Mouse (Mus musculus): Measurements from ENCODE around the gene Gm28038. TPM values are rescaled to one million over a fixed set of nuclear protein-coding genes. Genes with fewer than 3 reads are reported as not detected.

The Gm28038 gene
- polyA plus RNA-seq, 1 experiment: not detected

- no peak for TF ChIP-seq GATA1 (IDR thresholded peaks at IDR 0.05; ENCODE audit: low read length)
These were observed 15.9 kb upstream of the Gm28038 start for GRCm38 (mm10) chr2:30264671-30265519.

DNA sequence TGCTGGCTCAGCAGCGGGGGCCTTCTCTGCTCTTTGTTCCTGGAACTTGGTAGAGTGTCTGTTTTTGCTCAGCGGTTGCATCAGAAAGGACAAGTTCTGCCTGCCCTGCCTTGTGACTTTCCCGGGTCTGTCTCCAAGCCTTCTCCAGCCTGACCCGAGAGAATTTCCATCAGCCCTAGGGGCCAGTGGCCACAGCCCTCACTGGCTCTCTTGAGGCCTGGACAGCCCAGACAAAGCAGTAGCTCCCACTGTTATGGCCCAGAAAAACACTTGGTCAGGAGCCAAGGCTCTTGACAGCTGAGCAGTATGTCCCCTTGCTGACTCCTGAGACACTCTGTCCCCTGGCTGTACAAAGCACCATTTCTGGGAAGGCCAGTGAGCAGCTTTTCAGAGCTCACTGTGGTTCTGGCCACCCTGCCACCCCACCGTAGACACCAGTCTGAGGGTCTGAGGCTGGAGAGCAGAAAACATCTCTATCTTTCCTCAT lies 15.0 kb upstream of the Gm28038 start, which contains the start of gene Phyhd1:
Gene Phyhd1, plus strand, starts transcription at position 437 of the 487 bp plus-strand sequence.
- no peak for TF ChIP-seq GATA1 (IDR thresholded peaks at IDR 0.05; ENCODE audit: low read length)

GRCm38 (mm10) chr2:30266392-30266941 lies 14.4 kb upstream of the Gm28038 start:
- no peak for TF ChIP-seq GATA1 (IDR thresholded peaks at IDR 0.05; ENCODE audit: low read length)

- TF ChIP-seq GATA1 (IDR thresholded peaks at IDR 0.05; ENCODE audit: low read length): no peak
These were observed 13.4 kb upstream of the Gm28038 start for GRCm38 (mm10) chr2:30267466-30267865.

DNA sequence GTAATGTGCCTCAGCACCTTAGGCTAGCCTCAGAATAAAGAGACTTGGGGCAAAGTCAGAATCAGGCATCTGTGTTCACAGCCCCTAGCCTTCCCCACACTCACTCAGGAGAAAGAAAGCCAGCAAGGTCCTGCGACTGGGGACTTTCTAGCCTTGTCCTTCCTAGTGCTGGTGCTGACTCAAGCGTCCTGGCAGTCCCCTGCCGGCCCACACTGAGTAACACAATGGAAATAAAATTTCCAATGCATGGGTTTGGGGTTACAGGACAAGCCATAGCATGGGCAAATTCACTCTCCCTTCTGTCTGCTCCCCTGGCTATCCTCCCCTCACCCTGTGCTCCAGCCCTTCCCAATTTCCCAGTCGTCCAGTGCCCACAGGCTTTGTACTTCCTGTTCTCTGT lies 12.5 kb upstream of the Gm28038 start:
- no peak for TF ChIP-seq GATA1 (IDR thresholded peaks at IDR 0.05; ENCODE audit: low read length)

GRCm38 (mm10) chr2:30269241-30269990 lies 11.4 kb upstream of the Gm28038 start:
- no peak for TF ChIP-seq GATA1 (IDR thresholded peaks at IDR 0.05; ENCODE audit: low read length)

- no peak for TF ChIP-seq GATA1 (IDR thresholded peaks at IDR 0.05; ENCODE audit: low read length)
These were observed 10.7 kb upstream of the Gm28038 start for GRCm38 (mm10) chr2:30270134-30270533.

- no peak for TF ChIP-seq GATA1 (IDR thresholded peaks at IDR 0.05; ENCODE audit: low read length)
These were observed 808 bp downstream of the Gm28038 start for GRCm38 (mm10) chr2:30281651-30282050.

- no peak for TF ChIP-seq GATA1 (IDR thresholded peaks at IDR 0.05; ENCODE audit: low read length)
These were observed 2.4 kb downstream of the Gm28038 start for GRCm38 (mm10) chr2:30283193-30283592.

DNA sequence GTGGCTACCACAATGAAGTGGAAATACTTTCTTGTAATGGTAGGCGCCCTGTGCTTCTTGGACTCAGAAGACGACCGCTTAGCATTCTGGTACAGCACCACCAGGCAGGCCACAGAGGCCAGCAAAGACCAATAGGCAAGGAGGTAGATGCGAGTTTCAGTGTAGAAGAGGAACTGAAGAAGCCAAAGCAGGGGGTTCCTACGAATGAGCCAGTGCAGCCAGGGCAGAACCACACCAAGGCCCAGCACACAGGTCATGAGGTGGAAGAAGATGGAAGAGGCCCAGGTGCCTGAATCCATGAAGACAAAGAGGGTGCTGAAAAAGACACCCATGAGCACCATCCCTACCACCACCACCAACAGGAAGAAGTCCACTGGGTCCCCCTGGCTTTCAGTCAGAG lies 4.2 kb downstream of the Gm28038 start:
- TF ChIP-seq GATA1 (IDR thresholded peaks at IDR 0.05; ENCODE audit: low read length): no peak

- TF ChIP-seq GATA1 (IDR thresholded peaks at IDR 0.05; ENCODE audit: low read length): no peak
These were observed 4.8 kb downstream of the Gm28038 start for GRCm38 (mm10) chr2:30285416-30286181.

GRCm38 (mm10) chr2:30286192-30287026 lies 5.6 kb downstream of the Gm28038 start, which contains the start of the genes Dolk and Nup188:
Dolk (minus strand) TSS chr2:30286334.
Nup188 (plus strand) TSS chr2:30286397.
- no peak for TF ChIP-seq GATA1 (IDR thresholded peaks at IDR 0.05; ENCODE audit: low read length)

DNA sequence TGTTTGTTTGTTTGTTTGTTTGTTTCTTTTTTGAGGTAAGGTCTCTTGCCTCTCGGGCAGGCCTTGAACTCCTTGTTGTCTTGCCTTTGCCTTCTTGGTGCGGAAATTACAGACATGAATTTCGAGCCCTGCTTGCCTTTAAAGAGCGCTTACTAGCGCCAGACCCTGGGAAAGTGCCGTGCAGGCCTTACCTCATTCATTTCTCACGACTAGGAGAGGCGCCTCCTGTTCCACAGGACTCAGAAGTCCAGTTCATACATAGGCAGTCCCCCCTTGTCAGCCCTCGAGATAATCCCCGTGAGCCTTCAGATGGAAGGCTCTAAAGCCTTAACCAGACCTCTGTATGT lies 6.2 kb downstream of the Gm28038 start:
- TF ChIP-seq GATA1 (IDR thresholded peaks at IDR 0.05; ENCODE audit: low read length): no peak

DNA sequence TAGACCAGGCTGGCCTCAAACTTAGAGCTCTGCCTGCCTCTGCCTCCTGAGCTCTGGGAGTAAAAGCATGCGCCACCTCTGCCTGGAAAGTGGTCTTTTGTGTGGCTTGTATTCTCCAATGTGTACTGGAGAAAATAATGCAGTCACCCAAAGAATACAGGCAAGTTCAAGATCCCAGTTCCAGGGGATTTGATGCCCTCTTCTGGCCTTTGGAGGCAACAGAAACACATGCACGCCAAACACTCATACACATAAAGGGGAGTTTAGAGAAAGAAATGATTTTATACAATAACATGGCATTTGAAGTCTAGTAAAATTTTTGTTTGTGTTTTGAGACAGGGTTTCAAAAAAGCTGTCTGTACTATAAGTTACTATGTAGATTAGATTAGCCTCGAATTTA lies 18.7 kb downstream of the Gm28038 start:
- TF ChIP-seq GATA1 (IDR thresholded peaks at IDR 0.05; ENCODE audit: low read length): no peak
